Mouse (Mus musculus) frontal cortex, postnatal 36 days (tissue): ENCODE data around the gene Tcf7.

ENCODE experiments used
- DNase-seq, 2 experiments: peaks; one replicate each; pipeline ENCODE4 v3.0.0; 2022; ENCODE audit warnings: low spot score in 2 of 2

The Tcf7 gene

DNA sequence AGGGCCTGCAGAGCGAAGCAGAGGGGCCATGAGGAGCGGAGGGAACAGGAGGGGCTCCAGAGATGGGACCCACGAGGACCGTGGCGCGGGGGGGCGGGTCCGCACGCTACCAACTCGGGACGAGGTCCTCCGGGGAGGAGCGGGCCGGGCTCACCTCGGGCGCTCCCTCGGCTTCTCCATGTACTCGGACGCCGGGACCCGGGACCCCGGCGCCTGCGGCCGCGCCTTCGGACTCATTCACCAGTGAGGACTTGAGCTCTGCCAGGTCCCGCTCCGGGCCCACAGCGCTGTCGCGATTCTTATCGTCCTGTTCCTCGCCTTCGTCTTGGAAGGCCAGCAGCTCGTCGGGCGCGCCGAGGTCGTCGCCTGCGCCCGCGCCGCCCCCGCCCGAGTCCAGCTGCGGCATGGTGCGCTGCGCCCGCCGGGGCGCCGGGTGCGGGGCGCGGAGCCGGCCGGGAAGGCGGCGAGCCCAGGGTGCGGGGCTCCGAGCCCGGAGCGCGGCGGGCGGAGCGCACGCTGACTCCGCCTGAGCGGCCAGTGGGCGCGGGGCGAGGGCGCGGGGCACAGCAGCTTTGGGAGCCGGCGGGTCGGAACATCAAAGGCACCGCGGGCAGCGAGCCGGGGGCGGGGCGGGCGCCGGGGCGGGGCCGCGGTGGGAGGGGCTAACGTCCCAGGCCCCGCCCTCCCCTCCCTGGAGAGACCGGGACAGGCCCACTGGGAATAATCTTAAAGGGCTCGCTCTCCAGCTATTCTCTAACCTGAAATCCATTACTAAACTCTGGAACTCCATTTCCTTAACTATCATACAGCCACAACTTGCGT lies at the start of gene Tcf7:
Gene Tcf7 (minus strand): TSS at position 241 of the 822 bp plus-strand sequence.
- peak in 1 of 2 experiments; percentile 32 for DNase-seq

DNA sequence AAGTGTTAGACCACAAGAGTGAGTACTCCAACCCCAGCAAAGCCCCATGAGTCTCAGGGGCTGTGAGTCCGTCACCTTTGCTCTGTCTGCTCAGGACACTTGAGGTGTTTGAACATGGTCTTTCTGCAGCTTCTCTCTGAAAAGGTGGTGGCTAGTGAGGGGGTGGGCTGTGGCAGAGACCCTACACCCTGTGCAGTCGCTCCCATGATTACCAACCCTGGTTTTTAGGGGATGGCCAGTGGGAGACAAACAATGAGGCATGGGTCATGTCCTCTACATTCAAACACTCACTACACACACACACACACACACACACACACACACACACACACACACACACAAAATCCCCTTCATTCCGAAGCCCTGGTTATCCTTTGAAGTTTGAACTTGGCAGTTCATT lies 44.5 kb upstream of the Tcf7 start:
- no peak for DNase-seq

DNA sequence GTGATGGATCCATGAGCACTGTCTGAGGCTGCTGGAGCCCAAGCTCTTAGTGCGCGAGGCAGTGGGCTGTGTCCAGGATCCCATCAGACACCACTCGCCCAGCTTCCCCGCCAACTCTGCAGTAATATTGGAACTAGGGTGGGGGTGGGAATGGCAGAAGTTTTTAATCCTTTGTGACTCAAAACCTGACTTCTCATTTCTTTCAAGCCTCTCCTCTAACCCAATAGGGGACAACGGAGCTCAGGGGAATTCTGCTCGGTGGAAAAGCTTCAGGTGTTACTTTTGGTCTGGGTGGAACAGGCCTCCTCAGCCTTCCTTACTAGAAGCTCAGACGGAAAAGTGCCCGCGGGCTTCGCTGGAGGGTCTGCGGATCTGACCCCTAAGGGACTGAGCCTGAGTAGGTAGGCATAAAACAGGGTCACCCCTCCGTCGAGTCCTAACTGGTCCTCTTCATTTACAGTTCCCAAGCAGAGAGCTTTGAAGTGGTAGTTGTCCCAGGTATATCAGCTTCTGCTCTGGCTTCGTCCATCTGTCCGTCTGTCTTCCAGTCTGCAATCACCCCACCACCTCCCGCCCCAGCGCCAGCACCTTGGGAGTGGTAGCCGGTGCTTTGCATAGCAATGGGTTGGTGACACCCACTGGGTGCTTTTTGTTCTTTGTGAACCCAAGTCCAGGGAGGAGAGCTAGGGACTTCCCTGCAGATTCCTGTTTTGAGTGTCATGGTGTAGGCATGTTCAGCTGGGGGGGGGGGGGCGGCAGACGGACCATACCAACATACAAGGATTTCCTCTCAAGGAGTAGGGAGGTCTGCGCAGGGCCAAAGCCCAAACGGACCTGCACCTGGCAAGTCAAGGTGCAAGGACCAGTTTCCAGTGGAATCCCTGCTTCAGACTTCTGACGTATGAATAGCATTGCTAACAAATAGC lies 41.9 kb upstream of the Tcf7 start:
- no peak for DNase-seq

DNA sequence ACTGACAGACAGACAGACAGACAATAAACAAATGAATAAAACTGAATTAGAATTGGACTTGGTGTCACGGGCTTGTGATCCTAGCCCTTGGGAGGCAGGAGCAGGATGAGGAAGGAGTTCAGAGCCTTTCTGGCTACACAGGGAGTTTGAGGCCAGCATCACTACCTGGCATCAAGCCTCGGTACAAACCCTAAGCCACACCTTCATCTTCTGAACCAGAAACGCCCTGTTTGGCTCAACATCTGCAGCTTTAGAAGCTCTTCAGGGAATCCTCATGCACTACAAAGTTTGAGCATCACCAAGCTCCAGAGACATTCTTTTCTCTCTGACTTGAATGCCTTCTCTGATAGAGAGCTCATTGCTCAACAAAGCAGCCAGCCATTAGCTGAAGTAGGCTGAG lies 38.7 kb upstream of the Tcf7 start:
- DNase-seq, result no peak

DNA sequence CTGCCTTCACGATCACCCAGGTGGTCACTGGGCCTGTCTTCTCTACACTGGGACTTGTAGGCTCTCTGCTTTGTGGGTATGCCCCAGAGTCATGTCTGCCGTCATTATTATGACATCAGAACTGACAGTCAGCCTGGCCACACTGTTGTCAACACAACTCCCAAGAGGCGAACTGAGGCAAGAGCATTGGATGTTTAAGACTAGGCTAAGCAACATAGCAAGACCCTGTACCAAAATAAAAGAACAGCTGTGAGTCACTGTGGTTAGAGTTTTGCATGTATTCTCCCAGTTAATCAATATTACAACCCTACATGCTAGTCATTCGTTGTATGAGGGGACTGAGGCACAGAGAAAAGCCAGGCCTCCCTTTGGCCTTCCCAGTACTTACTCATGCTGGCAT lies 37.7 kb upstream of the Tcf7 start:
- DNase-seq, result no peak

DNA sequence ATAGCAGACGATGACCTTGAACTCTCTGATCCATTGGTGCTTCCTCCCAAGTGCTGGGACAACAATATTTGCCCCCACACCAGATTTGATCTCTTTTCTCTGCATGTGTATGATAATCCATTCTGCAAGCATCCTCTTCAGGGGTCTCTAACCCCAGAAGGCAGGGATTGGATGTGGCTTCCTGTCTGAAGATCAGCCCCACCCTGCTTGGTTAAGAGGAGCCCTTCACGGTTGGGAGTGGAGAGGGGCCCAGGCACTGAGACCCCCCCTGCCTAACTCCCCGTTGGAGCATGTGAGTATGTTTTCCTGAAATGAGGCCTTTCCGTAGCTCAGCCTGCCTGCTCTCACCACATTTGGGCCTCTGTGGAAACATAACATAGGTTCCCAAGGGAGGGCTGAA lies 36.9 kb upstream of the Tcf7 start:
- DNase-seq, result no peak

DNA sequence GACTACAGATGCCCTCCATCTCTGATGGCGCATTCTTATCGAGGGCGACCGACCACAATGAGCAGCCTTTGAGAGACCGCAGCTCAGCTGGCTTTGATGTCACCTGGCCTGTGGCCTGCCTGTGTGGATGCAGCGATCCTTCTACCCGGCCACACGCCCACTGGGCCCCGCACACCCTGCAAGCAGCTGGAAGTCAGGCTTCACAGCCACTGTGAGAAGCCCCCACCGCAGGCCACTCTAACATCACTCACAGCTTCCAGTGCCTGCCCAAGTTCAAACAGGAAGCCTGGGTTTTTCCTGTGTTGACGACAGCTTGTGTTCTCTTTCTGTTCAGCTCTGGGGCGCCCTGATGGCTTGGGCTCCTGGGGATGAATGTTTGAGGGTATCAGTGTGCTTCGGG lies 35.6 kb upstream of the Tcf7 start:
- no peak for DNase-seq

DNA sequence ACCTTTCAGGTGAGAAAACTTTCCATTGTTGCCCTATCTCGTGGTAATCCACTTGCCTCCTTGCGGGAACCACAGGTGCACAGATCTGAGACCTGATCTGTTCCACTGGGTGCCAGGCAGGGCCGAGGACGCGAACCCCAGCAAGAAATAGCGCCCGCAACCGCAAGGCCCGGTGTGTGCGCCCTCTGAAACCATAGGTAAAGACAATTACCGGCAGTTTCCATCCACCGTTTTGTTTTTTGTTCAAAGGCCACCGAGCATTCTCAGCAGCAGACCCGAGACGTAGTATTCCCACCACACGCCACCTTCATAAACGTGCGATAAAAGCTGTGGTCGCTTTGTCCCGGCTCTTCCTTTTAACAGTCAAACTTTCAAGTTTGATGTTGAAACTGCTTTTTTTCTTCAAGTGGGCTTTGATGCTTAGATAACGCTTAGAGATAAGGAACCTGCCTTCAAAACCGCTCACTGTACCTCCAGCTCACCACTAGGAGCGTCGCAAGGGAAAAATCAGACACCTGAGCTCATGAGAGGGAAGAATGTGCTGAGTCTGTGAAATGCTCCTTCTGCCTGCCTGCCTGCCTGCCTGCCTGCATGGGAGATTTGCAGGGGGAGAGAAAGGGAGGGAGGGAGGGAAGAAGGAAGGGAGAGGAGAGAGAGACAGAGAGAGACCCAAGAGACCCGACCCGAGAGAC lies 31.4 kb upstream of the Tcf7 start:
- DNase-seq, result no peak

DNA sequence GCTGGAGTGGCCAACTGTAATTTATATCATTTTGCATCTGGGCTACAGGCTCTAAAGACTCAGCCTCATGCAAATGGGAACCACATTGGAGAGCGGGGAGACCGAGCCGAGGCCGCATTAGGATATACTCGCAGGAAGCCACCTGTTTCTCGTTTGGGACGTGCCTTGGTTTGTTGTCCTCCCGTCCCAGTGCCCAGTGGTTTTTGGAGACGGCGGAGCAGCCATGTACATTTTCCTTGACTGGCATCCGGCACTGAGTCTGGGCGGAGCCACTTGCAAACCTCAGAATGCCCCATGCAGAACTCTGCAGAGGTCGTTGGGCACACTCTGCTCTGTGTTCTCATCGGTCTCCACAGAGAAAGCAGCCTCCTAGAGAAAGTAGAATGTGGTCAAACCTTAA lies 27.9 kb upstream of the Tcf7 start:
- no peak for DNase-seq

DNA sequence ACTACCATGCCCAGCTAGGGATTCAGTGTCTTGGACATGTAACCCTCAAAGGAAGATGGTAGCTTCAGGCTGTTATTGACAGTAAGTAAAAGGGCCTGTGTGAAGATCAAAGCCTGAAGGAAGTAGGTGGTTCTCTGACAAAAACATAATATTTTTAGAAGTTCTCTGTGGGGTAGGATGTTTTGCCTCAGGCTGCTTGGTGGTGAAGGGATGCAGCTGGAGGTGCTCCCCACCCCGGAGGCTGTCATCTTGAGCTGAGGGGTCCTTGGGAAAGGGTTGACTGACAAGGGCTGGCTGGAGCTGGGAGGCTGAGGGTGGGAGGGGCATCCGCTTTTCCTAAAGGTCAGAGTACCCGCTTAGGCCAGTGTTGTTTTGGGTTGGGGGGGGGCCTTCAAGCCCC lies 26.7 kb upstream of the Tcf7 start:
- DNase-seq, result no peak

DNA sequence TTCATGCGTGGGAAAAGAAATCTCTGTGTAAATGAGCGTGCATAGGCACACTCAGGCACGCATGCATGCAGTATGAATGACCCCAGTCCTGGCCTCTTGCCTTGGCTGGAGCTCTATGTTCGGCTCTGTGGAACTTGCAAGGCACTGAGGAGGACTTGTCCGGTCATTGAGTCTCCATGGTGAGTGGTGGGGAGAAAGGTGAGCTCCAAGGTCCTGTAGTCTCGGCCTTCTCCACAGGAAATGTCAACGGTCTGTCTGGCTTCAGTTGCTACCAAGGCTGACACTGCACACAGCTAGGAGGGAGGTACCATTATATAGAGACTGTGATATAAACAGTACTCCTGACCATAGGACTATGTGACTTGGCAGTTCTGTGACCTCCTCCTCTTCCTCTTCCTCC lies 23.6 kb upstream of the Tcf7 start:
- DNase-seq, result no peak

DNA sequence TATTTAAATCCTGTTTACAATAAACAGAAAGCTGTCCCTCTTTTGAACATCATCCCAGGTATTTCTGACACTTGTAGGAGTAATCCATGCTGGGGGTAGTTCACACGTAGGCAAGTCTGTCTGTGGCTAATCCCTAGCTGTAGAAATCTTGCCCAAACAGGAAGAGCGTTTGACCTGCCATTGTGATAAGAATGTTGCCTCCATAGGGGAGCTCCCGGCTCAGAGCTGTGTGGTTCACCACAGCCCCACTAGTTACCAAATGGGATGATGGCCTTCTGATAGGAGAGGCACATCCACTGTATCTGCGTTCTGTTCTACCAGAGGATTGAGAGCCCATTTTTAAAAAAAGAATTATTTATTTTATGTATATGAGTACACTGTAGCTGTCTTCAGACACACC lies 22.5 kb upstream of the Tcf7 start:
- no peak for DNase-seq

DNA sequence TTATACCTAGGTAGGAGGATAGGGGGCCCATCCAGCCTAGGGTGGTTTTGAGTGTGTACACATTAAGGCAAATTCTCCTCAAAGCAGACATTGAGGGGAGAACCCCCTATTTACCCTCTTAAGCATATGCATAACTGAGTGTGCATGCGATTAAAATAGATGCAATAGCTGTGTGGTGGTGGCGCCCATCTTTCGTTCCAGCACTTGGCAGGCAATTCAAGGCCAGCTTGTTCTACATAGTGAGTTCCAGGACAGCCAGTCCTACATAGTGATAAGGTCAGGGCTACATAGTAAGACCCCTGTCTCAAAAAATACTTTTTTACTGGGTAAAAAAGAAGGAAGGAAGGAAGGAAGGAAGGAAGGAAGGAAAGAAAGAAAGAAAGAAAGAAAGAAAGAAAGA lies 19.9 kb upstream of the Tcf7 start:
- DNase-seq, result no peak

DNA sequence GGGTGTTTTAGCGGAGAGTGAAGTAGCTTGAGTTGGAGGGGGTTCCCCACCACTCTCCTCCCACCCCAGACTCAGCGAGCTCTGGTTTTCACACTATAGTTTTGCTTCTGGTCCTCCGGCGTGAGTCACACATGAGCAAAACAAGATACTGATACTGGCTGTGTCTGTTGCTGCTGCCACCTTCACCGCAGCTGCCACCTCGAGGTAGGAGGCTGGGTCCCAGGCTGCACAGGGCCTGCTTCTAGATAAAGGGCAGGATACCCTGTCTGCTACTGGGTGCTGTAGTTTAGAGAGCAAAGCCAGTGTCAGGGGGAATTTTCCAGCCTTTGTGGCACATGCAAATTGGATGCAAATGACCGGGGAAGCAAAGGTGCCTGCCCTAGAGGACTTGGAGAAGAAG lies 16.9 kb upstream of the Tcf7 start:
- no peak for DNase-seq

DNA sequence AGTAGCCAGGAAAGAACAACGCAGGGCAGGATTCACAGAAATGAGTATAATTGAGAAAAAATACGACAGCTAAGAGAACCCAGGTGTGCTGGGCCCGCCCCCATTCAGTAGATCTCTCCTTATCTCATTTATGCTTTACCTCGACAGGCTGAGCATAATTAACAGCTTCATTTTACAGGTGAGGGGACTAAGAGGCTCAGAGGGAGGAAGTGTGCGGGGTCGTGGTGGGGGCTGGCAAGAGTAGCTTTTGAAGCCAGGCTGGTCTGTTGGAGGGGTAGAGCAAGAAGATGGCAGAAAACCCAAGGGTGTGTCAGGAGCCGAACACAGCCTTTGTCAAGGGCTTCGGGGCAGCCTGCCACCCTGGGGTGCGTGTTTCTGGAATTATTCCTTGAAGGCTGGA lies 16.1 kb upstream of the Tcf7 start:
- DNase-seq, result no peak

DNA sequence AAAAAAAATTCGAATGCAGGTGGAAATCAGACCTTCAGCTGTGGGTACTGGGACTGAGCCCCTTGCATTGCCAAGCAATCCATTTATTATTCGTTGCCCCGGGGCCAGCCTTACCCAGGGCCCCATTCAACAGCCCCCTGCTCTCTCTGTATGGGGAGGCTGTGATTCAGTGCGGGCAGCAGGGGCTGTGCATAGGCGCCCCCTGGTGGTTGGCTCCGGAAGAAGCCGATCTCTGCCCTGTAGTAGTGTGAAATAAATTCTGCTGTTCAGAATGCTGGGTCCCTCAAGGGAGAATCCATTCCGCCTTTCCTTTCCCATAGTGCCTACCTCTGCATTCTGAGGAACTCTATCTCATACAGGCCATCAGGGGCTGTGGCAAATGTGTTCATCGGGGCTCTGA lies 14.5 kb upstream of the Tcf7 start:
- peak; percentile 80 to 81 for DNase-seq

DNA sequence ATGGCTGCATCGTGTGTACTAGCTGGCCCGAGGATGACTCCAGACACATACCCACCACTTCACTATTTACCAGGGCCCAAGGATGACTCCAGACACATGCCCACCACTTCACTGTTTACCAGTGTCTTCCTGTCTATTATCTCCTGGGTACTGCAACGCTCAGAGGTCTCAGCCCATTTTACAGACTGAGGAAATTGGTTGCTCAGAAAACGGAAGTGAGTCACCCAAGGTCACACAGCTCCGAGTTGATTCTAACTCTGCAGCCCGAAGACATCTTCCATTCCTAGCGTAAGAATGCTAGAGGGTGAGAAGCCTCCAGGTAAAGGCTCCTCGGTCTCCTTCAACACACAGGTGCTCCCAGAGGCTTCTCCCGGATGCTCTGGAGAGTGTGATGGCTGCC lies 11.3 kb upstream of the Tcf7 start:
- DNase-seq, result no peak

DNA sequence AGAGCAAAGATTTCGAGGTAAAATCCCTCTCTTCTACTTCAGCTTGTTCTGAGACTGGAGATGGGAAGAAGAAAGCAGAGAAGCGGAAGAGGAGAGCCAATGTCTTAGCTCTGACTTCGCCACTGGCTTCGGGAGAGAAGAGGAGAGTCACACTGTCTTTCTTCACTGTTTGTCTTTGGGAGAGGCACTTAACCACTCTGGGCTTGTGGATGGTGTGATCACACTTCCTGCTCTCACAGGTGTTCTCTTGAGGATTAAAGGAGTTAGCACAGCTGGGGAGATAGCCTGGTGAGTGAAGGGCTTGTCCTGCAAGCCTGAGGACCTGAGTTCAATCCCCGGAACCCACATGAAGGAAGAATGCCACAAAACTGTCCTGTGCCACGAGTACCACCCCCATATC lies 10.1 kb upstream of the Tcf7 start:
- no peak for DNase-seq

DNA sequence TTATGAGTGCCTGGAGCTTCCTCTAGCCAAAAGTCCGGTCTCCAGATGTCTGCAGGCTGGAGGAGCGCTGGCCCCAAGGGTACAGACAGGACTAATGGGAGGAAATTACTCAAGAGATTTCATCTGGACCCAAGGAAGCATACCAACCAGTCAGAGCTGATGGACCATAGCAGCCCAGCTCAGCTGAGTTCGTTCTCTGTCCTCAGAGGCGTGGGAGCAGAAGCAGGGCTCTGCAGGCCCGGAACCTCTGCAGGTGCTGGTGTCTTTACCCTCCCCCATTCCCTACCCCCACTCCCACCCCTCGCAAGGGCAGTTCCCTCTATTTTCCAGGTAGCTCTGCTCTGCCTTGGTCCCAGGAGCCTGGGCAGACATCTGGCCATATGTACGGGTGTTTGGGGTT lies 9.5 kb upstream of the Tcf7 start:
- no peak for DNase-seq

DNA sequence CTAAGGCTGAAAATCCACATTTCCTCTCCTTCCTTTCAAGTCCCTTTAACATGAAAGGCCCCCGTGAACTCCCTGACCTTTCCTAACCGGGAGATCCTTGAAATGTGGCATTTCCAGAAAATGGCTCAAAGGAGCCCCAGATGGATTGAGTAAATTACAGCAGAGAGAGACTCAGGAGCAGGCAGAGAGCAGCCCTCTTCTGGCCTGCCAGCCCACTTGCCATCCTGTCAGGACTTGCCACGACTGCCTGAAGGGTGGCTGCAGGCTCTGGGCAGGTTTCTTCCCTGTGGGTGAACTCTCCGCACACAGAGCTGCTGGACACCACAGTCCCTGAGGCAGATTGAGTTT lies 4.1 kb upstream of the Tcf7 start:
- no peak for DNase-seq

DNA sequence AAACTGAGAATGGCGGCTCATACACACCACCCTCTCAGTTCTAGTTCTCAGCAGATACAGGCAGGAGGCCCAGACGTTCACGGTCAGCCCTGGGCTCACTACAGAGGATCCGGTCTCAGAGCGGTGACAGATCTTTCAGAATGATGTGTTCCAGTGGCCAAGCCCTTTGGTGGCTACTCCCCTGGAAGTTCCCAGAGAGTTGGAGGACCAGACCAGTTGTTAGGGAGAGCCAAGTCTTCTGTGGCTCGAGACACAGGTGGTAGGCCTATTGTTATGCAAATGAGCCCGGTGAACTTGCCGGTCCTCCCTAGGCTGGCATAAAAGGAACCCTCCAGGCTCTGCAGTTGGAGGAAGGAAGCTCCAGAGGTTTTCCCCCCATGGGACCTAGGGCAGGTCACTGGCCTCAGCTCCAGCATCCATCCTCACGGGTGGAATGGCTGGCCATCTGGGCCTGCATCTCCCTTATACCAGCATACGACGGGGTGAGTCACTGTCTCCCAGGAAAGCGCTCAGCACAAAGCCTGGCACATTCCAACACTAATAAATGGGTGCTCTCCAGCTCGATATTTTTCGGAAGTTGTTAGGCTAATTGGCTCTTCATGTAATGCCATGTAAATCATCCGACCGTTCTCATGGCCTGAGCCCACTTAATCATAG lies 3.6 kb upstream of the Tcf7 start:
- DNase-seq, result no peak
